Mouse (Mus musculus) right cerebral cortex, postnatal 4 days (tissue): Measurements from ENCODE around the gene Wdfy1.

Experiments
- DNase-seq: peaks from one replicate; pipeline ENCODE4 v3.0.0-alpha.2; 2022

Gene Wdfy1

GRCm38 (mm10) chr1:79710678-79711077 is 65.3 kb downstream of the Wdfy1 start:
- no peak for DNase-seq

GRCm38 (mm10) chr1:79710216-79710615 is 65.7 kb downstream of the Wdfy1 start:
- DNase-seq: no peak

GRCm38 (mm10) chr1:79707383-79707782 is 68.6 kb downstream of the Wdfy1 start:
- DNase-seq: no peak

GRCm38 (mm10) chr1:79706707-79707106 is 69.2 kb downstream of the Wdfy1 start:
- DNase-seq: no peak

GRCm38 (mm10) chr1:79704672-79705071 is 71.3 kb downstream of the Wdfy1 start:
- DNase-seq: no peak

GRCm38 (mm10) chr1:79703520-79703919 is 72.4 kb downstream of the Wdfy1 start:
- no peak for DNase-seq

- DNase-seq: no peak
These were observed 77.4 kb downstream of the Wdfy1 start for GRCm38 (mm10) chr1:79698506-79698905.

- DNase-seq: peak; percentile 59
These were observed 78.6 kb downstream of the Wdfy1 start for GRCm38 (mm10) chr1:79697382-79697781.

- DNase-seq: no peak
These were observed 79.0 kb downstream of the Wdfy1 start for GRCm38 (mm10) chr1:79696933-79697332.

- no peak for DNase-seq
These were observed 83.5 kb downstream of the Wdfy1 start for GRCm38 (mm10) chr1:79692482-79692881.

- DNase-seq: no peak
These were observed 88.7 kb downstream of the Wdfy1 start for GRCm38 (mm10) chr1:79687254-79687653.

GRCm38 (mm10) chr1:79684027-79684426 is 91.9 kb downstream of the Wdfy1 start:
- DNase-seq: no peak

- no peak for DNase-seq
These were observed 93.0 kb downstream of the Wdfy1 start for GRCm38 (mm10) chr1:79682936-79683335.

GRCm38 (mm10) chr1:79680777-79681176 is 95.2 kb downstream of the Wdfy1 start:
- no peak for DNase-seq

GRCm38 (mm10) chr1:79678117-79678684 is 97.7 kb downstream of the Wdfy1 start:
- no peak for DNase-seq

GRCm38 (mm10) chr1:79675716-79676115 is 100.2 kb downstream of the Wdfy1 start:
- no peak for DNase-seq

- DNase-seq: peak; percentile 8
These were observed 104.2 kb downstream of the Wdfy1 start, which contains the start of gene Ap1s3 for GRCm38 (mm10) chr1:79671543-79672337. Ap1s3 (minus strand) TSS chr1:79671972.

- no peak for DNase-seq
These were observed 104.8 kb downstream of the Wdfy1 start for GRCm38 (mm10) chr1:79671196-79671542.

- DNase-seq: no peak
These were observed 106.4 kb downstream of the Wdfy1 start for GRCm38 (mm10) chr1:79669419-79669974.

- DNase-seq: no peak
These were observed 111.0 kb downstream of the Wdfy1 start for GRCm38 (mm10) chr1:79664911-79665310.

- DNase-seq: no peak
These were observed 116.3 kb downstream of the Wdfy1 start for GRCm38 (mm10) chr1:79659598-79659997.

GRCm38 (mm10) chr1:79657411-79657810 is 118.5 kb downstream of the Wdfy1 start:
- DNase-seq: no peak

GRCm38 (mm10) chr1:79655819-79656555 is 120.0 kb downstream of the Wdfy1 start:
- DNase-seq: no peak

- no peak for DNase-seq
These were observed 121.0 kb downstream of the Wdfy1 start for GRCm38 (mm10) chr1:79654948-79655347.
